Mouse (Mus musculus): ENCODE measurements around the gene Cbx2. TPM values are rescaled to one million over a fixed set of nuclear protein-coding genes. Genes with fewer than 3 reads are reported as not detected.

Cbx2 gene
- total RNA-seq, 2 experiments from 2014 or later, result 1.5 to 2.6 TPM

GRCm38 (mm10) chr11:119017506-119017905, 5.3 kb upstream of the Cbx2 start:
- DNase-seq, result no peak

GRCm38 (mm10) chr11:119021180-119021579, 1.6 kb upstream of the Cbx2 start:
- no peak for DNase-seq

- DNase-seq, result no peak
Measured at GRCm38 (mm10) chr11:119022068-119022894, 481 bp upstream of the Cbx2 start.

- peak in 1 of 2 experiments; percentile 28 for DNase-seq
Measured at GRCm38 (mm10) chr11:119023616-119023980, 836 bp downstream of the Cbx2 start.

DNA sequence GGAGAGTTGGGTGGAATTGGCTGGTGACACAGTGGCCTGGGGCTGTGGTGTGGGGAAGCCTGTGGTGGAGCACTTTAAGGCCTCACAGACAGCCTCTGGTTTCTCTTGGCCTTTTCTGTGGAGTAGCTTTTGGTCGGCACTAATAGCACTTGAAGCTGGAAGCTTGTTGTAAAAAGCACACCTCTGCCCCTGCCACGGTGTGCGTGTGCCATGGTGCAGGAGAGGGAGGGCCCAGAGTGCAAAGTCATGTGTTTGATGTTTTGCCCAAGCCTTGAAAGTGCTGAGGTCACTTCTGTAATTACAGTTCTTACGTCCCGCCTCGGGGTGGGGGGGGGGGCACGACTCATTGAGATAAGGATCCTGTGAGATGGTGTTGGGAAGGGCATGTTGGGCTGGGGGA, 1.5 kb downstream of the Cbx2 start:
- peak in 1 of 2 experiments; percentile 27 for DNase-seq

- DNase-seq, result peak; percentile 69 to 82
Measured at GRCm38 (mm10) chr11:119026203-119026602, 3.4 kb downstream of the Cbx2 start.

DNA sequence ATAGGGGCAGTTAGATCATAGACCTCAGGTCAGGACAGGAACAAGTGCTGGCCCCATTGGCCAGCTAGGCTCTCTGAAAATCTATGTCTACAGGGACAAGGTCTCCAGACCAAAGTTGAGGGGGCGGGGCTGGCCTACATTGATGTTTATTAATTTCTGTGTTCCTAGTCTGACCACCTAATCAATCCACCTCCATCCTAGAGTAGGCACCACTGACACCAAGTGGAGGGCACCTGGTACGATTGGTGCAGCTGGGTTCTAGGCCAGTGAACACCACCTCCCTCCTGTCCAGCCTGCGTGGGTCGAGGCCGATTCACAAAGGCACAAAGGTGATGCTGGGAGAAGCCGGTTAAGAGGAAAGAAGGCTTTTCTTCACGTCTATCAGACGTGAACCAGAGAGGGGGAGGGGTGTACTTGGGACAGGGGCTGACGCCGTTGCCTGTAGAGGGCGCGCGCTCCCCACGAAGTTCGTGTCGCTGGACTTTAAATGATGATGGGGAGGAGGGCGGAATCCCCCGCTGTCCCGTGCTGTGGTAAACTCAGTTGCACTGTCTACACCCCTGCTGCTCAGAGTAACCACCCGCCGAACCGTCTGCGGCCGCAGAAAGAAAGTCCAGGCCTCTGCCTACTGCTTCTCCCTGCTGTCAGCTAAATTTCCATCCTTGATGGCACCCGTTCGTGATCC, 11.3 kb downstream of the Cbx2 start:
- DNase-seq, result peak; percentile 85 to 95

DNA sequence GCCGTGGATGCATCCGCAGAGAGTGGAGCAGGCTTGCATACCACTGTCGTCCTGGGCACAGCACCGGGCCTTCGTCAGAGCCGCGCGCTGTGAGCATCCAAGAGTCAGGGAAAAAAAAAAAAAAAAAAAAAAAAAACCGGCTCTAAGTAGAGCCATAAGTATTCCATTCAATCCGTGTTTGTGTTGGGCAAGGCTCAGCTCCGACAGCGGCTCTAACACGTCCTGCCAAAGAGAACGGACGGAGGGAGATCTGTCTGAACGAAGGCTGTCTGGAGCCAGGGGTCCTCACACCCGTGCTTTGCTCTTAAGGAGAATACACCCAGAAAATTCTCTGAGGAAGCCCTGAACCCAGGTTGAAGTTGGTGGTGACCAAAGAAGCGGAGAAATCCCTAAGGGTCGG, 11.9 kb downstream of the Cbx2 start:
- DNase-seq, result no peak

DNA sequence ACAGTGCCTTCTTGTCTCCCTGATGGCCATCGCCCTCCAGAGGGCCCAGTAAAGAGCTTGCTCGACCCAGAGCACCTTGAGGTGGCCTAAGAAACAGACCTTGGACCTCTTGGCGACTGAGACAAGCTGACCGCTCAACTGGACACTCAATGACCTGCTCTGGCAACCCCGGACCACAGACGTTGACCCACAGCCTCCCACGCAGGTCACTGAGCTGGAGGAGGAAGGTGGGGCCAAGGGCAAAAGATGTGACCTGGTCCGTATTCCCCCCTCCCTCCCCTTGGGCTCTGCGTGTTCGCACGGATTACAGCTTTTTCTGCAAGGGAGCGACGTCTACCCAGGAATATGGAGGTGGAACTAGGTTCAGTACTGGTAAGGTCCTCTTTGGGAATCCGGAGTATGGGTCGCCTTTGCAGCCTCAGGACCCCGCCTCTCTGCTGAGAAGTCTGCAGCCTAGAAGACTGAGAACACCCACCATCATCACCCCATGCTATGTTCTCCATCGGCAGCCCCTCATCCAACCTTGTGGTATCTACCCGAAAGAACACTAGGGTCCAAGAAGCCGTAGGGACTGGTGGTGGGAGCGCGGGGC, 12.4 kb downstream of the Cbx2 start:
- no peak for DNase-seq

GRCm38 (mm10) chr11:119035686-119036165, 13.0 kb downstream of the Cbx2 start:
- DNase-seq, result no peak

- no peak for DNase-seq
Measured at GRCm38 (mm10) chr11:119036447-119036846, 13.7 kb downstream of the Cbx2 start.

DNA sequence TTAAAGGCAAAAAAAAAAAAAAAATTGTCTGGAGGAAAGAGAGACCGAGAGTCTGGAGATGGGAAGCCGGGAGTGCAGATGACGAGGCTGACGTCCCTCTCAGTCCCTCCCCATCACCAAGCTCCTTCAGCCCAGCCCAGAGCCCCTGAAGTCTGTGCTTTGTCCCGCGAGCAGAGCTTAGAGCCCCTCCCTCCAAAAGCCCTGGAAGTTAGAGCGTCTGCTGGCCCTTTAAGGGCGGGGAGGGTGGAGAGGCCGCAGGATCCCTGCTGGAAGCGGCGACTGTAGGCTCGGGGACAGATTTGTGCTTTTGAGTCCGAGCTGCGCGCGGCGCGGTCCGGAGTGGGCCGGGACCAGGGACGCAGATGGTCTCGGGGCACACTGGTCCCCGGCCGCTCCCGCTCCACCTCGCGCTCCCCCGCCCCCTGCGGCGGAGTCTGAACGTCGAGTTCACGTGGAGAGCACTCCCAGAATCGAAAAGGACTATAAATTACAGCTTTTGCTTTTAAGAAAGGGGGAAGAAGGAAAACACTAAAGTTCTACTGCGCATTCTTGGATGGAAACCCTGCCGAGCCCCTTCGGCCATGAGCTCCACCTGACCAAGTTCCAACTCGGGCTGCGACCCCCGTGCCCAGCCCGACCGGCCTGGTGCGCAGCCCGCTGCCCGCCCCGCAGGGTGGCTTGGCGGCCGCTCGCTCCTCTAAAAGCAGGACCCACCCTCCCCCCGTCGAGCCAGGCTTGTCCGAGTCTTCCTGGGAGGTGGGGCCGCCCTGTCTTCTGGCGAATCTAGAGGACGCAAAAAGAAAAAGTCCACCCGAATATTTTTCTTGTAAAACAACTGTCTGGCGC, 14.4 kb downstream of the Cbx2 start:
- DNase-seq, result peak; percentile 37 to 61

- DNase-seq, result no peak
Measured at GRCm38 (mm10) chr11:119037780-119038401, 15.1 kb downstream of the Cbx2 start.

DNA sequence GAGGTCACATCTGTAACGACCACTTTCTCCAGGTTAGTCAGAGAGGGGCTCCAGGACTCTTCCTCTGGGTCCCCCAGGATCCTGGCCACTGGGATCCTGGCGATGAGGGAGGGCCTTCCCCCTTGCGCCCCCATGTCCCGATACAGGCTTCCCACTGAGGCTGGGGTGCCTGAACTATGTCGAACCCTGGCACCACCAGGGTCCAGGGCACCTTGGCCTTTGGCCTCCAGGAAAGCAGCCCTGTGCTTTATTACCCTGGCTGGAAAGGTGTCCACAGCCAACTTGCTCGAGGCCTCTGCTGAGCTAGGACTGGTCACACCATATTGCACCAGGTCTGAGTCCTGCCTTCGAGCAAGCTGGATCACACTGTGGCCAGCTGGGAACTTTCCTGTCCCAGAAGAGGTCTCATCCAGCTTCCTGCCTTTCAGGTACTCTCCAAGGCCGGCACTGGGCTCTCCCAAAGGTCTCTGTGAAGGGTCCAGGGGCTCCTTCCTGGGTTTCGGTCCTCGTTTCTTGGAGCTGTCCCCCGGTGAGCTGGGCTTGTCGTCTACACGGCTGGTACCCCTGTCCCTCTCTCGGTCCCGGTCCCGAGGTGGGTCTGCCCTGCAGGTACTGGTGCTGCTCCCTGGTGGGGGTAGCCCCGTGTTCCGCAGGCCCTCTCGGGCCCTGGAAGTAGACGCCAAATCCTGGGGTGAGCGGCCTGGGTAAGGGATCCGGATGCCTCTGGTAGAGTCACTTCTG, 16.2 kb downstream of the Cbx2 start:
- no peak for DNase-seq

DNA sequence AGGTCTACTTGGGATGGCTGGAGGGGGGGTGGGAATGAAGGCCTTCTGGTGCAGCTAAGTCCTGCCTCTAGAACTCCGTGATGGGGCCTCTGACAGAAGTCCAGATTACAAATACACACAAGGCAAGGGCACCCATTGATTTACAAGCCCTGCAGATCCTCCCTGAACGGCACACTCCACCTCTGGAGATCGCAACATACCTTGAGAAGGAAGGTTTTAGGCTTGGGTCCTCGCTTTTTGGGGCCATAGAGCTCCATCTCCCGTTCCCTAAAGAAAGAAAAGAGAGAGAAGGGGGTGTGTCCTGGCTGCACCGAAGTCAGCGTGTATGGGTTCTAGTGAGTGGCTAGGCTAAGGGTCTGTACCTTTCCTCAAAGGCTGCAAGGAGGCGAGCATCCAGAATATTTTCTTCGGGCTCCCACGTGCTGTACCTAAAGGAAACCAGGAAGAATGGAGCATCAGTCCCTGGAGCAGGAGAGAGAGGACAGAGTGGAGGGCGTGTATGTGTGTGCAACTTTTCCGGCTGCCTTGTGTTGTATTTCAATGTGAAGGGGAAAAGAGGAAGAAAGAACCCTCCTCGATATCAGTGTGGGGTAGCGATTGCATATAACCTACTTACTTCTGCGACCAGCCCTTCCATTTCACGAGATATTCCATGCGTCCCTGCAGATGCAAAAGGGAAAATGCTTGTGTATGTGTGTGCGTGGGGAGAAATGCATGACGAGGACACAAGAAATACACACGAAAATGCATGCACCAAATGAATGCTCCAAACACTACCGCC, 17.2 kb downstream of the Cbx2 start:
- DNase-seq, result peak in 1 of 2 experiments; percentile 38

DNA sequence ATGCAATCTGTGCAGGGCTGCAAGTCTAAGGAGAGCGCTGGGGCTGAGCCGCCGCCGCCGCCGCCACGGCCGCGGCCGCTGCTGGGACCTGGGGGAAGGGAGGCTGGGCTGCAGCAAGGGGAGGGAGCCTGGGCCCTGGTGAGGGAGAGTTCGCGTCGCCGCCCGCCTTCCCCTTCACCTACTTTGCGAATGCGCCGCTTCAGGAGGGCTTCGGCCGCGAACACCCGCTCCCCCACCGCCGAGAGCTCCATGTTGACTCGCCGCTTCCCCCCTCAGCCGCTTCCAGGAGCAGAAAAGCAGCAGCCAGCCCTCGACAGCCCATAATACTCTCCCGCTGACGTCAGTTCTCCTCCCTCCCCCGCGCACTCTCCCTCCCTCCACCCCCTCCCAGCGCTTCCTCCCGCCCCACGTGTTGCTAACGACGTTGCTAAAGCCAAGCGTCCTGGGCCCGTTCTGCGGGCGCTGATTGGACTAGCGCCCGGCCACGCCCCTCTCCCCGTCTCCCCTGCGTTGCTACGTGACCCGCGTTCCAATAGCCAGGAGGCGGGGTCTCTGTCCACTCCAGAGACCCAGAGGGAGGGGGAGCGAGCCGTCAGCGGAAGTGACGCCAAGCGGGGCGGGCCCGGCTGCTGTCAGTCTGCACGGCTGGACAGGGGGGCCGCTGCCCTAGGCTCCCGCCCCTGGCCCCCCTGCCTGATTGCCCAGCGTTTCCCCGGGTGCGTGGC, 18.0 kb downstream of the Cbx2 start, which contains the start of gene Cbx8:
Cbx8 (minus strand) TSS at position 370 of the 725 bp plus-strand sequence.
- peak; percentile 99 to 100 for DNase-seq

DNA sequence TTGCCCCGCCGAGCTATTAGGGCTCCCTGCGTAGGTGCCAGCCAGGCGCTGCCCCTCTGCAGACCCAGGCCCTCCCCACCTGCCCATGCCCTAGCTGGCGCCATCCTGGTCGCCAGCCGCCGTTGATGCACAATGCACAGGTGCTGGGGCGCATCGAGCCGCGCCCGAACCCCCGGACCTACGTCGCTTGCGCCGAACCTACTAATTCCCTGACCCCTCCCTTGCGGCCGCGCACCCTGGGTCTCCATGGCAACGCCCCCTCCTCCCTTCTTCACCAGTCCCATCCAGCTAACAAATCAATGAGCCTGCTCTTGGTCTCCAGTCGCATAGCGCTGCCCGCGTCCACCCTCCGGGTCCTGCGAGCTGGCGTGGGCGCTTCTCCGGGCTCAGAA, 18.6 kb downstream of the Cbx2 start:
- DNase-seq, result no peak

- DNase-seq, result peak in 1 of 2 experiments; percentile 28
Measured at GRCm38 (mm10) chr11:119041750-119042465, 19.1 kb downstream of the Cbx2 start.
